Mouse (Mus musculus) ES-E14 (cell line): ENCODE data around the gene Vmn1r52.

Source experiments
- MAFK ChIP-seq: IDR thresholded peaks from 2 replicates; pipeline ENCODE4 v1.6.1; 2014; ENCODE audit warnings: mild to moderate bottlenecking, low read depth, low read length, inconsistent platforms; ENCODE audit not compliant: insufficient read depth
- ZC3H11A ChIP-seq: IDR thresholded peaks from 2 replicates; pipeline ENCODE4 v1.6.1; 2012; ENCODE audit warnings: low read depth, mild to moderate bottlenecking, inconsistent platforms, low read length, borderline replicate concordance
- ZNF384 ChIP-seq: IDR thresholded peaks from 2 replicates; pipeline ENCODE4 v1.6.1; 2012; ENCODE audit warnings: low read depth, low read length, inconsistent platforms

GRCm38 (mm10) chr6:90160139-90160538 lies 14.5 kb upstream of the Vmn1r52 start:
- no peak for TF ChIP-seq ZC3H11A
- no peak for TF ChIP-seq MAFK
- TF ChIP-seq ZNF384: no peak
